Mouse (Mus musculus): Measurements from ENCODE around the gene Tmem214. TPM values are rescaled to one million over a fixed set of nuclear protein-coding genes. Genes with fewer than 3 reads are reported as not detected.
"Not testable (repeated sequence)": the region's sequence is repeated elsewhere in the genome, so short reads cannot be mapped to it uniquely, and the experiment has no call there.

Gene Tmem214
- total RNA-seq, 2 experiments from 2014 or later = 61.2 to 63.4 TPM

- no peak for DNase-seq (ENCODE audit: low spot score in 2 of 2)
Measured at GRCm38 (mm10) chr5:30872574-30872973, 4.8 kb downstream of the Tmem214 start.

DNA sequence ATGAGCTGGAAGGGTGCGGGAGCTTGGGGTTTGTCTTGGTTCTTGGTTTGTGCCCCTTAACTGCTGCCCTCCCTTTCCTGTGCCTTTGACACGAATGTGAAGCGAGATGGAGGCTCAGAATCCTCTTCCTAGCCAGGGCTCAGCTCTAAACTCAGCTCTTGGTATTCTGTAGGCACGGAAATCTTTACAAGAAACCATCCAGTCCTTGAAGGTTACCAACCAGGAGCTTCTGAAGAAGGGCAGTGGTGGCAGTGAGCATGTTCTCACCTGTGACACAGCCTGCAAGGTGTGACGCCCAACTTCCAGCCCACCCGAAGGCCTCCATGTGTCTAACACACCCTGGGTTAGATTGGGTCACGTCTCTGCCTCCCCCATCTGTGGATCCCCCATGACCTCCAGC is 6.6 kb downstream of the Tmem214 start:
- DNase-seq (ENCODE audit: low spot score in 2 of 2) = no peak

GRCm38 (mm10) chr5:30878616-30879015 is 10.8 kb downstream of the Tmem214 start:
- no peak for DNase-seq (ENCODE audit: low spot score in 2 of 2)

- no peak for DNase-seq (ENCODE audit: low spot score in 2 of 2)
Measured at GRCm38 (mm10) chr5:30879347-30879943, 11.6 kb downstream of the Tmem214 start.

- DNase-seq (ENCODE audit: low spot score in 2 of 2) = not testable (repeated sequence)
Measured at GRCm38 (mm10) chr5:30881839-30882238, 14.0 kb downstream of the Tmem214 start.

- no peak for DNase-seq (ENCODE audit: low spot score in 2 of 2)
Measured at GRCm38 (mm10) chr5:30886209-30886608, 18.4 kb downstream of the Tmem214 start.

DNA sequence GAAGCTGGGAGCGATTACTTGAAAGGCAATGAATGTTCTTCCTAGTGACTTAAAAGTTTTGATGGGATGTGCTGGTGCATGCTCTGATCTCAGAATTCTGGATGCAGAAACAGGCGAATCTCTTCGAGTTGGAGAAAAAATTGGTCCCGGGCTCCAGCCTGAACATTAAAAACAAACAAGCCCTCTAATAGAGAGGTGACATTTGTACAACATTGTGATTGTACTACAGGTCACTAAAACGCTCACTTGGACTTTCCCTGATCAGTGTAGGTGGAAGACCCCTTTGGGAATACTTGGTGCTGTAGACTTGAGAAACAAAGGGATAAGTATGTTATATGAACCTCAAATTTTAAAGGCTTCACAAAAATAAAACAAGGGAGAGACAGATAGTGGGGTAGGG is 18.9 kb downstream of the Tmem214 start:
- no peak for DNase-seq (ENCODE audit: low spot score in 2 of 2)

DNA sequence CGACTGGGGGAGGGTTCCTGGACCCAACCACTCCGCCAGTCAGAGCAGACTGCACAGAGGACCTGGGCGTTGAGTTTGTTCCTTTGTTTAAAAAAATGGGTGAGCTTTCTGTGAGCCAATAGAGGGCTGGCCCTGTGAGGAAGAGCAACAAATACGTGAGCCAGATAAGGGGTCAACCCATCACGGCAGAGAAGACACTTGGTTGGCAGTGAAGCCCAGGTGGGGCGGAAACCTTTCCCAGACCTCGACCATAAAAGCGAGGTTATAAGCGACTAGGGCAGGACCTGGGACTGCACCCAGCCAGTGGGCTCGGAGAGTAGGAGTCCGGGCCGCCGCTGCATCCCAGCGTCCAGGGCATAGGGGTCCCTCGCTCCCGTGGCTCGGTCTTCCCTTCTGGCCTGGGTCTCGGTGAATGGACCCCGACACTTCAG is 19.5 kb downstream of the Tmem214 start:
- peak in 1 of 2 experiments; percentile 47 for DNase-seq (ENCODE audit: low spot score in 2 of 2)

- DNase-seq (ENCODE audit: low spot score in 2 of 2) = peak; percentile 71 to 81
Measured at GRCm38 (mm10) chr5:30887858-30888336, 20.1 kb downstream of the Tmem214 start.

GRCm38 (mm10) chr5:30888337-30889087 is 20.7 kb downstream of the Tmem214 start, which contains the start of gene Agbl5:
Agbl5 (plus strand) TSS chr5:30888694.
- peak; percentile 79 to 86 for DNase-seq (ENCODE audit: low spot score in 2 of 2)

DNA sequence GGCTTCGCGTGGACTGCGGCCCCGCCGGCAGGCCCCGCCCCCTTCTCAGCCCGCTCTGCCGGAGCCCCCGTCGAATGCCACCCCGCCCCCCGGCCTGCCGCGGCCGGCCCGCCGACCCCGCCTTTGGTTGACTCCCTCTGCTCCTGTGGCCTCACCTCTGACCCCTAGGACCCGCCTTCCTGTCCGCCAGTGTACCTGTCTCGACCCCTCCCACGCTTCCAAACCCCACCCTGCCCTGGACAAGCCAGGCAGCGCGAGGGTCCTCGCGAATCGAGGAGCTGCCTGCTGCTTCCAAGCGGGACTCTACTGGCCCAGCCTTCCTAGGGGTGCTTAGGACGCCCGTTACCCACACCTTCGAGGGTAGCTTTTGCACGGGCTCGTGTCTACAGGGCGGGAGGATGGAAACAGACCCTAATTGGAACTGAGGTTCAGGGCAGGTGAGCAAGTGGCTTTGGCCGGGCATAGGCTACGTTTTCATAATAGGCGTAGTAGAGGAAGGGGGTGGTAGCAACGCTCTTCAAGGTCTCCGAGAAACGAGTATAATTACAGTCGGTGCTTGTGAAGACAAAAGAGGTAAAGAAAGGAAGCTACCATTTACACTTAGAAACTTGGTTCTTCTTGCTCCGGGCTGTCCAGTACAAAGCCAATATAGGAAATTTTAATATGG is 21.4 kb downstream of the Tmem214 start:
- no peak for DNase-seq (ENCODE audit: low spot score in 2 of 2)

GRCm38 (mm10) chr5:30890375-30890774 is 22.6 kb downstream of the Tmem214 start:
- no peak for DNase-seq (ENCODE audit: low spot score in 2 of 2)

GRCm38 (mm10) chr5:30901860-30902259 is 34.0 kb downstream of the Tmem214 start:
- DNase-seq (ENCODE audit: low spot score in 2 of 2) = no peak

DNA sequence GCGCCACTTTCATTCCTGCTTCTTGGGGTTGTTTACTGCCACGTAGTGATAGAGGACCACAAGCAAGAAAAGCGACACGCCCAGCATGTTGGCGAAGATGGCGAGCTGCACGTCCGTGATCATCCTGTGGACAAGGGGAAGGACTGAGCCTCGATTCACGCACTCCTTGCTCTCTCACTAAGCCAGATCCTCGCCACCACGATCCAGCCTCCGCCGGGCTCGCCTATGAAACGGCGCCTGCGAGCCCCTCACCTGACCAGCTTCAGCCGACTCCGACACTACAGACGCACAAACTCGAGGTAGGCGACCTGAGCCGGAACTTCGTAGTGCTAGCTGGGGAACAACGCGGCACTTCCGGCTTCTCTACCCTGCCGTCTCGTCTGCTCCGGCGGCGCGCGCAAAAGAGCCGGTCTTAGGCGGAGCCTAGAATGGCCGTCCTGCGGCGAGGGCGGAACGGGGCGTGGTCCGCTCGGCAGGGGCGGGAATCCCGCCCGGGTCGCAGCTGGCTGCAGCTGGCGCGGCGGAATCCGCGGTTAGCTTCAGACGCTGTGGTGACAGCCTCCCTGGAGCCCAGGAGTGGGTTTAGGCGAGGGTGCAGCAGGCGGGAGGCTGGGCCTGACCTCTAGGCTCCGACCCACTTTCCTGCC is 39.7 kb downstream of the Tmem214 start, which contains the start of gene Ost4:
Ost4 (minus strand) TSS at position 376 of the 647 bp plus-strand sequence.
- DNase-seq (ENCODE audit: low spot score in 2 of 2) = peak; percentile 91 to 94

DNA sequence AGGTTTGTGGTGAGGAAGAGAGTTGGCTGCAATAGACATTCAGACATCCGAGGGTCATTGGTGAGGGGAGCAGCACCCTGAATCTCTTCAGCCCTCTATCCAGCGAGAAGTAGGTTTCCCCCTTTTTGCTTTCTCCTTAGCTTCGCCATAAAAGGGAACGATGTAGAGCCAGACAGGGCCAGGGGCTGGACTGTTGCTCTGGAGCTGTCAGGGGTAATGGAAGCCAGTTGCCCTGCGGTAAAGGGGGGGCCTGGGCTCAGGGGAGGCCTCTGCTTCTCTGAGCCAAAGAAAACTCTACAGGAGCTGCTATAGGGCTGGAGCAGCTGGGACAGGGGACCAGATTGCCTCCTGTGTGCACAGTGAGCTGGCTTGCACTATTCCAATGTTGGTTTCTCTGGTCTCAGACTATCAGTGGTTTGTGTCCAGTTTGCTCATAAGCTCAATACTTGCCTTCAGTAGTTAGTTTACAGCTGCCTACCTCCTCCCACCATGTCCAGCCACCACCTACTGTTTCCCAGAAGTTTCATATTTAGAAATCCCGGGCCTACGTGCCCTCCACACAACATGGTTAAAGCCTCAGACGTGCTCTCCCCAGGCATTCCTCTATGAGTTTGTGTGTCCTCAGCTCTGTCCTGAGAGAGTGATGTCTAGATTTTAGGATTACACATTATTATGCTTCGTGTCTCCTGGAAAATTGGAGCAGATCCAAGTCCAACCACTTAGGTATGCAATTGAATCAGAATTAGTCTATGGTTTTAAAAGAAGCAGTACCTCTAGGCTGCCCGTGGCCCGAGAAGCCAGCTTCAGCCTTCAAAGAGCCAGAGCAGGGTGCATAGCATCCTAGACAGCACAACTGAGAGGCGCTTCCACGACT is 40.9 kb downstream of the Tmem214 start:
- no peak for DNase-seq (ENCODE audit: low spot score in 2 of 2)

DNA sequence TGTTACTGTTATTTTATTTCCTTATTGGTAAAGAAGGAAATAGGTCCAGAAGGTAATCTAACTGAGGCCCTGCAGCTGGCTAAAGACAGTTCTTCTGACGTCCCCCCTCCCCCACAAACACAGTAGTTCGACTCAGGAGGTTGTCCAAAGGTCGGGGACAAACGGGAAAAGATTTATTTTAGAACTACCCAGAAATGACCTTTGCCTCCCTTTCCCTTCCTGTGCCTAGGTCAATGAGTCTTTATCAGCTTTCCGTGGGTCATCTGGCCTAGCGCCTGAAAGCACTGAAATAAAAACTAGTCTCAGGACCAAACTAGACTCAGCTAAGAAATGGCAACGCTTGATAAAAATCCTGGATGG is 41.5 kb downstream of the Tmem214 start:
- DNase-seq (ENCODE audit: low spot score in 2 of 2) = no peak

- DNase-seq (ENCODE audit: low spot score in 2 of 2) = no peak
Measured at GRCm38 (mm10) chr5:30909863-30910262, 42.1 kb downstream of the Tmem214 start.

DNA sequence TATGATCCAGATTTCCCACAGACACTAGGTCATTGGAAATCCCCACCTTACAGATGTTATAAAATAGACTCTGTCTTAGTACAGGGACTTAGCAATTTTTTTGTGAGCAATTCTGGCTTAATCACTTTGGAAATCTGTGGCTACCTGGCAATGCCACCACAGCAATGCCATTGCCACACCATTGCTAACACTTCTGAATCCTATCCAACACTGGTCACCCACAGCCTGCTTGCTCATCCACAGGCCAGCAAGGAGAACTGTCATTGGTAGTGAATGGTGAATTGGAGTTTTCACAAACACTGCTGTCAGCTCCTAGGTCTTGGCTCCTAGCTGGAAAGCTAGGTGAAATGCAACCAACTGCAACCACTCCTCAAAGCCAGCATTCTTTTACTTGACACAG is 42.7 kb downstream of the Tmem214 start:
- DNase-seq (ENCODE audit: low spot score in 2 of 2) = no peak

GRCm38 (mm10) chr5:30912156-30912555 is 44.3 kb downstream of the Tmem214 start:
- no peak for DNase-seq (ENCODE audit: low spot score in 2 of 2)

- no peak for DNase-seq (ENCODE audit: low spot score in 2 of 2)
Measured at GRCm38 (mm10) chr5:30913060-30913841, 45.4 kb downstream of the Tmem214 start, which contains the start of gene Emilin1. Emilin1 (plus strand) TSS chr5:30913402.

All from adrenal gland, postnatal 4 days (tissue).